Mouse (Mus musculus) hindlimb bud, embryonic 11.5 days (tissue): ENCODE data around the gene Pdzk1ip1.

Experiments
- DNase-seq: peaks from one replicate; pipeline ENCODE4 v3.0.0-alpha.2; 2012; ENCODE audit warnings: low read depth, low spot score; ENCODE audit errors: extremely low spot score

Pdzk1ip1 gene

DNA sequence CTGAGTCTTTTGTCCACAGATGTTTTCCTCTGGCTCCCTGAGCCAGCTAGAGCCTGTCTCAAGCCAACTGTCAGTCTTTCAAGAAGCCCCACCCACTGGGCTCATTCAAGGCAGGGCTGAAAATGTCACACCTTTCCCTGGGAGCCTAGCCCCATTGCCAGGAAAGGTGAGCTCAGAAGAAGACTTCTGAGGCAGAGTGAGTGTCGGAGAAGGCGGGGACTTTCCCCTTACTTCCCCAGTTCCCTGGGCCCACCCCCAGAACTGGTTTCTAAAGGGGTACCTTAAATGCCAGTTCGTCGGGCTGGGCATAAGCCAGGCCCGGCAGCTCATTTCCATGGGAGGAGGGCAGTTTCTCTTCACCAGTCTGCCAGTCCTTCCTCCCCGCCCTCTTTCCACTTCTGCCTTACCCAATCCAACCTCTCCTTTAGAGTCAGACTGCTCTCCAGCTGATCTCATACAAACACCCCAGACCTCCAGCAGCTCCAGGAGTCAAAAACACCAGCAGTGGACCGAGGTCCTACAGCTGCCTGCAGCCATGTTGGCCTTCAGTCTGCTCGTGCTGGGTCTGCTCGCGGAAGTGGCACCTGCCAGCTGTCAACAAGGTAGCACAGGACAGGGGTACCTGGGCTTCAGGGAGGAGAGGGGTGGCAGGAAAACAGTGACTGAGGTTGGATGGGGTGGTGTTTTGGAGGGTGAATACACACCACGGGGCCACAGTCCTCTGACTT lies at the start of gene Pdzk1ip1:
Gene Pdzk1ip1, plus strand, starts transcription at position 98 of the 728 bp plus-strand sequence.
- no peak for DNase-seq

GRCm38 (mm10) chr4:115045621-115046020 lies 42.9 kb upstream of the Pdzk1ip1 start:
- no peak for DNase-seq

DNA sequence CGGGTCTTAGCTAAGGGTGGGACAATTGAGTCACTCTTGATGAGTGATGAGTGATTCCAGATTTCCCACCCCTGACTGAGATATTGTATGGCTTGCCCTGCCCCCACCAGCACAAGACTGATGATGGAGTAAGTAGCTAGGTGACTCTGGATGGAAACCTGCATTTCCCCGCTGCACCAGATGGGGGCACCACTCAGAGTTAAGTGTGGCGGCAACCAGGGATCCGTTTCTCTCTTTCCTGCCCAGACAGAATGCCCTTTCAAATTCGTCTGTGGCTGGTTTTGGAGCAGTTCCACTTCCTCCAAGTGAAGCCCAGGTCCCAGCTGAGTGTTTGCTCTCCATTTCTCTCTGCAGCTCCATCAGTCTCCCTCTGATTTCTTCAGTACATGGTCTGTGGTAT lies 40.8 kb upstream of the Pdzk1ip1 start:
- DNase-seq = no peak

DNA sequence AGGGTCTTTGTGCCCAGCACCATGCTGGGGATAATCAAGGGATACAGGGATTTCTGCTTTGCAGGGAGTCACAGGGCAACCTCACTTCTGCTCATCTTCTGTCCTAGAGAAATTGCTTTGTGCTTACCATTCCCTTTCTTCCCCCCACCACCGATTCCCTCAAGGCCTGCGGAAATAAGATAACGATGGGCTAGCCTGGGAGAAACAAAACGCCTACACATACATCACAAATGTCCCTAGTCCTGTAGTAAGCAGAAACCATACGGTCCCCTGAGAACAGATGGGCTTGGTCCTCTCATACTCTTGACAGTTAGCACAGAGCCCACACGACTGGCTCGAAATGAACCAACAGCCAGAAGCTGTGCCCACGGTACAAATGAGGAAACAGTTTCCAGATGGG lies 40.3 kb upstream of the Pdzk1ip1 start:
- DNase-seq = no peak

GRCm38 (mm10) chr4:115051245-115051644 lies 37.3 kb upstream of the Pdzk1ip1 start:
- DNase-seq = no peak

GRCm38 (mm10) chr4:115052343-115053005 lies 36.0 kb upstream of the Pdzk1ip1 start:
- DNase-seq = no peak

GRCm38 (mm10) chr4:115055044-115055443 lies 33.5 kb upstream of the Pdzk1ip1 start:
- no peak for DNase-seq

- DNase-seq = no peak
Observed at GRCm38 (mm10) chr4:115055691-115056090, 32.8 kb upstream of the Pdzk1ip1 start.

- DNase-seq = no peak
Observed at GRCm38 (mm10) chr4:115056371-115056920, 32.1 kb upstream of the Pdzk1ip1 start, which contains the start of gene Tal1. Gene Tal1, plus strand, starts transcription at chr4:115056426.

DNA sequence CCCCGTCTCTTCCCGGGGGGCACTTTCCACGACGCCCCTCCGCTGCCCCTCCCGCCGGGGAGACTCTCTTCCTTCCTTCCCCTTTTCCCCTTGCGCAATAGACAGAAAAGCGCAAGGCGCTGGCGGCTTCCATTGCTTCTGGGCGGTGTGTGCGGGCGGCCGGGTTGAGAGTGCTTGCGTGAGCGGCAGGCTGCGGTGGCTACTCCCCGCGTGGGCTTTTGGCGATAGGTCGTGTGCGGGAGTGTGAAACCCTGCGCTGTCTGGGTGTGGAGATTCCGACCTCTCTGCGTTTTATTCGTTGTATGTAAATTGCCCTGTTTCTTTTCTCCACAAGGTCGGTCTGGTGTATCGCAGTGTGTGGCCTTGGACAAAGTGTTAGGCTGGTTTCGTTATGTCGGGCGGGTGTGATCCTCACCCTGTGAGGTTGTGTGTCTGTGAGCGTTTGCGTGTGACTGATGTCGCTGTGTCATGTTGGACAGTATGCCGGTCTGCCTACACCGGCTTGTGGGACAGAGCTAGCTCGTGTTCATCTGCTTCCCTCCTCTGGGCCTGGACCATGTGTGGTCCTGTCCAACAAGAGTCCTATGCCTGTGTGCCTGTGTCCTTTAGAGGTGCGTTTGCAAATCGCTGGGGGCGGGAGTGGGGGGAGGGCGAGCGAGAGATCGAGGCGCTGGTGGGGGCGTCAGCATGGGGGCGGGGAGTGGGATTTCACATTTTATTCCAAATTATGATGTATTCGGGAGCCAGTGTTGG lies 31.4 kb upstream of the Pdzk1ip1 start:
- DNase-seq = no peak

GRCm38 (mm10) chr4:115057674-115058316 lies 30.7 kb upstream of the Pdzk1ip1 start:
- DNase-seq = no peak

DNA sequence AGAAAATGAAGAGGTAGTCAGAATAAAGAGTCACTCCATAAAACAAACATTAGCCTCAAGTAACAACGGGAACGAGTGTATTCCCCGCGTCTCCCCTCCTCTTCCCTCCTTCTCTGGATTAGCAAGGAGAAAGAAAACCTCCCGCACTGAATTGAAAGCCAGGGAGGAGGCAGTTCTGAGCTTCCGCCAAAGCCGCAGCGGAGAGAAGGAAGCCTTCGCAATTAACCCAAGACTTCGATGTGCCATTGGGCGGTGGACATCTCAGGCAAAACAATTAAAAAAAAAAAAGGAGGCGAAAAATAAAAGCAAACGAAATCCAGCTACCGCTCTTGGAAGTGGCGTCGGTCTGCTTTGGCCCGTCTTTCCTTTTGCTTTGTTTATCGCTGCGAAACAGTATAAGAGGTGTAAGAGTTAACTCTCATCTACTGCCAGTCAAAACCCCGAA lies 30.2 kb upstream of the Pdzk1ip1 start:
- no peak for DNase-seq

GRCm38 (mm10) chr4:115058871-115059590 lies 29.5 kb upstream of the Pdzk1ip1 start:
- no peak for DNase-seq

DNA sequence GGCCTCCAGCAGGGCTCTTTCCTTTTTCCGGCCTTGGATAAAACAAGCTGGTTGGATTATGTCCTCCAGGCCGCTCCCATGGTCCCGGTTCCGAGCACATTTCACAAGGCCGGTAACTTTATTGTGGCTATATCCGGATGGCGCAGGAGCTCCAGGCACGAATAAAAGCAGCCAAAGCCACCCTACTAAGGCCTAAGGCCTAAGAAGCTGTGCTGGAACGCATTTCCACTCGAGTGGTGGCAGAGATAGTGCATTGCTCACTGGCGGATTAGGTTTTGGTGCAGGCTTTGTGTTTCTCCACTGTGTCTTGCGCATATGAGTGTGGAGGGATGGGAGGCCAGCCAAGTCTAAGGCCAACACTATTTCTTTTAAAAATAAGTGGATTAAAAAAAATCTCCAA lies 28.6 kb upstream of the Pdzk1ip1 start:
- no peak for DNase-seq

DNA sequence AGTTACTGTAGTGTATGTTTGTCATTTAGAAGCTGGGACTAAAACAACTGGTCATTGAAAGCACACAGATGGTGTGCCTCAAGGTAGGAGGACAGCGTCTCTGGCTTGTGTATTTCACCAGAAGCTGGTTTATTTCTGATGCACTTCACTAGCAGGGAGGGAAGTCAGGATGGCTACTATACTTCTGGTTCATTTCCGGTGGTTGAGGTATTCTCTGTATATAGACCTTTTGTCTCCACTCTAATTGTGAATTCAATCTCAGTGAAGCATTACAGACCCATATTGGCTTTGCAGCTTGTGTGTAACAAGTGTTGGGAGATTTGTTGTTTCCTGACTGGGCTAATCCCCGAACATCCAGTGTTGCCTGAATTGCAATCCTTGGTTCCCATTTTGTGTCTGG lies 27.8 kb upstream of the Pdzk1ip1 start:
- no peak for DNase-seq

DNA sequence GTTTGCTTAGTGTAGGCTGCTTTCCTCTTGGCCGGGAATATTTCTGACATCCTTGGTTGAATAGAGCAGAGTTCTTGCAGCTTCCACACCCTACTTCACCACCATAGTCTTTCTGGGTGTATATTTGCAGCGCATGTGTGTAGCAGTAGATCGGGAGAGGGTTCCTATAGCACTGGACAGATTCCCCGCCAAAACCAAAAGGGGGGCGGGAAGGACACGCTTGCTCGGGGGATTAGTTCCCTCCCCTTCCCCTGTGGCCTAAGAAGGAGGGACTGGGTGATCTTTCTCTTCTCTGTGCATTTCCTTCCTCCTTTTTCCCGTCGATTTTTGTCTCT lies 26.0 kb upstream of the Pdzk1ip1 start:
- no peak for DNase-seq

DNA sequence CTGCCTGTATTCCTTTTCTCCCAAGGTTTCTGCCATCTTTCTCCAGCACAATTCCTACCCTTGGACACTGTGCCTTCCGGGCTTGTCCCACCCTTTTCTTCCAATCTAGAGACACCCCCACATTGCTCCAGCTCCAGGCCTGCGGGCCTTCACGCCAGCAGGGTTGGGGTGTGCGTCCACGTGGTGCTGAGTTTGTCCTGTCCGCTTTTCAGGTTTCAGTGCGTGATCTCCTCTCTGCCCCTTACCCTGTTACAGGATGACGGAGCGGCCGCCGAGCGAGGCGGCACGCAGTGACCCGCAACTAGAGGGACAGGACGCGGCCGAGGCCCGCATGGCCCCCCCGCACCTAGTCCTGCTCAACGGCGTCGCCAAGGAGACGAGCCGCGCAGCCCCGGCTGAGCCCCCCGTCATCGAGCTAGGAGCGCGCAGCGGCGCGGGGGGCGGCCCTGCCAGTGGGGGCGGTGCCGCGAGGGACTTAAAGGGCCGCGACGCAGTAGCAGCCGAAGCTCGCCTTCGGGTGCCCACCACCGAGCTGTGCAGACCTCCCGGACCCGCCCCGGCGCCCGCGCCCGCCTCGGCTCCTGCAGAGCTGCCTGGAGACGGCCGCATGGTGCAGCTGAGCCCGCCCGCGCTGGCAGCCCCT lies 25.5 kb upstream of the Pdzk1ip1 start:
- DNase-seq = no peak

- no peak for DNase-seq
Observed at GRCm38 (mm10) chr4:115063518-115064239, 24.8 kb upstream of the Pdzk1ip1 start.

- no peak for DNase-seq
Observed at GRCm38 (mm10) chr4:115071668-115072067, 16.8 kb upstream of the Pdzk1ip1 start.
